Mouse (Mus musculus) common myeloid progenitor, adult 5-6 weeks (primary cell): ENCODE data around the gene 1700049E17Rik1. TPM values are rescaled to one million over a fixed set of nuclear protein-coding genes. Genes with fewer than 3 reads are reported as not detected.
"Not testable (repeated sequence)": the region's sequence is repeated elsewhere in the genome, so short reads cannot be mapped to it uniquely, and the experiment has no call there.

Source experiments
- ATAC-seq: replicated peaks from 2 replicates; pipeline ENCODE4 v1.8.0; 2016; ENCODE audit warnings: low read depth, mild to moderate bottlenecking, moderate TSS enrichment, inconsistent platforms; ENCODE audit not compliant: poor library complexity, severe bottlenecking
- total RNA-seq: library from RNA; stranded (forward); fragments of 200-1000, 187-1606 nt; gene quantifications from 2 replicates; pipeline ENCODE4 v1.2.3, GENCODE M21; 2017

Gene 1700049E17Rik1
- not detected in 2 replicates for total RNA-seq

- ATAC-seq: not testable (repeated sequence)
Measured at GRCm38 (mm10) chr14:41924649-41925048, at the start of gene 1700049E17Rik1. Gene 1700049E17Rik1, plus strand, starts transcription at chr14:41924949.

- not testable (repeated sequence) for ATAC-seq
Measured at GRCm38 (mm10) chr14:41907190-41907589, 17.6 kb upstream of the 1700049E17Rik1 start, which contains the start of gene Gm7980. Gene Gm7980, minus strand, starts transcription at chr14:41907290.

- ATAC-seq: not testable (repeated sequence)
Measured at GRCm38 (mm10) chr14:41943695-41944094, 18.9 kb downstream of the 1700049E17Rik1 start, which contains the start of gene 1700024B05Rik. Gene 1700024B05Rik, plus strand, starts transcription at chr14:41943995.

GRCm38 (mm10) chr14:41964095-41964494, 39.3 kb downstream of the 1700049E17Rik1 start:
- ATAC-seq: not testable (repeated sequence)

- ATAC-seq: not testable (repeated sequence)
Measured at GRCm38 (mm10) chr14:41967827-41968226, 43.1 kb downstream of the 1700049E17Rik1 start, which contains the start of gene Gm6401. Gene Gm6401, minus strand, starts transcription at chr14:41967927.

- not testable (repeated sequence) for ATAC-seq
Measured at GRCm38 (mm10) chr14:41968596-41968995, 43.8 kb downstream of the 1700049E17Rik1 start.

Other genes with a start within 250 kb of the 1700049E17Rik1 start
- gene Gm8068, start 223.1 kb upstream of the 1700049E17Rik1 start, total RNA-seq: not detected in 2 replicates
- gene Gm7929, start 174.3 kb upstream of the 1700049E17Rik1 start, total RNA-seq: not detected in 2 replicates
- gene Gm47189, start 152.5 kb upstream of the 1700049E17Rik1 start, total RNA-seq: not detected in 2 replicates
- not detected in 2 replicates for gene Gm7980, start 17.7 kb upstream of the 1700049E17Rik1 start, total RNA-seq
- gene 1700024B05Rik, start 19.0 kb downstream of the 1700049E17Rik1 start, total RNA-seq: not detected in 2 replicates
- gene Gm6401, start 43.0 kb downstream of the 1700049E17Rik1 start, total RNA-seq: not detected in 2 replicates
- not detected in 2 replicates for gene Gm3543, start 58.4 kb downstream of the 1700049E17Rik1 start, total RNA-seq
- not detected in 2 replicates for gene Gm7951, start 192.4 kb downstream of the 1700049E17Rik1 start, total RNA-seq
- gene Gm17027, start 237.7 kb downstream of the 1700049E17Rik1 start, total RNA-seq: not detected in 2 replicates